Mouse (Mus musculus) right cerebral cortex, postnatal 10 days (tissue): ENCODE measurements around the gene Kdm2a.
A peak's percentile ranks its signal among the peaks of the same experiment; 100 is the strongest.

Experiments used
- DNase-seq, 2 experiments: peaks; one replicate each; pipeline ENCODE4 v3.0.0; 2021; ENCODE audit warnings: low spot score in 2 of 2

Gene Kdm2a

DNA sequence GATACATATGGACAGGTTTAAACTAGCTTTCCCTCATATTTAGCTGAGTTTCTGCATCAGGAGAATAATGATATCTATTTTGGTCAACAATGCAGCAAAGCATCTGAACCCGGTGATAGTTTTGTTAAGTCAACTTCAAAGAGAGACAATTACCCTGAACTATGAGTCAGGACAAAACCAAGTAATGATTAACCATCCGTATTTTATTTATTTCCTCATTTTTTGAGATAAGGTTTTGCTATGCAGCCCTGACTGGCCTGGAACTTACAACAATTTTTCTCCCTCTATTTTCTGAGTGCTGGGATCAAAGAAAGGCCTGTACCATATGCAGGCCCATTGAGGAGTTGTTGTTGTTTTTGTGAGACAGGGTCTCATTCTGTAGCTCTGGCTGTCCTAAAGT is 67.5 kb downstream of the Kdm2a start:
- DNase-seq = no peak

GRCm38 (mm10) chr19:4328737-4329304 is 69.3 kb downstream of the Kdm2a start:
- DNase-seq = no peak

DNA sequence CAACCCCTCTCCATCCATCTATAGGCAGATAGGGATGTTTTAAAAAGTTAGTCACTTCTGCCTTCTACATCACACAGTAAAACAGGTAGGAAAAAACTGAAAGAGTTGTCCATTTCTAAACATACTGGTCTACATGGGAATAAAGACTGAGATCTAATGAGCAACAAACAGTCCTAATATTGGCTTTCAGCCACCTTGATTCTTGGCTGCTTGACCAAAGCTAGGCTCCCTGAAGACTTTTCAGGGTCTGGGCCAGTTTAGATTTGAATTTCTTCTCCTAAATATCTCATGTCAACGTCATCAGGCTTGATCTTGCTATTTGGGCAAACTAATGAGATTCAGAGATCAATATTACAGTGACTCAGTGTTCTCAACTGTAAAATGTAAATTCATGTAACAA is 71.2 kb downstream of the Kdm2a start:
- no peak for DNase-seq

DNA sequence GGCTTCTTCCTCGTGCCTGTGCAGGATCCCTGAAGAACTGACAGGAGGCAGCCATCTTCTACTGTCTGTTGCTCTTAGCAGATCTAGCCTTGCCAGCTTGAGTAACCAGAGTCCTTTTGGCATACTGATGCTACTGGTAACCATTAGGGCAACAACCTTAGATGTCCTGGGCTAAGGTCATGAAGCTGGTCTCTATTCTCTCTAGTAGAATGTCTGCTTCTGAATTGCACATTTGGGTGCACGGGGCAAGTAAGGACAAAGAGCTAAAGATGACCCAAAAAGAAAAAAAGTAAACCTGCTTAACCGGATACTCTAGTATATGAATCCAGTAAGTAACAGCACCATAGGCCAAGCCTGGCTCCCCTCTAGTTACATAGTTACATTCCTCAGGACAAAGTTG is 72.0 kb downstream of the Kdm2a start:
- DNase-seq = no peak

GRCm38 (mm10) chr19:4322134-4322533 is 76.0 kb downstream of the Kdm2a start:
- DNase-seq = no peak

DNA sequence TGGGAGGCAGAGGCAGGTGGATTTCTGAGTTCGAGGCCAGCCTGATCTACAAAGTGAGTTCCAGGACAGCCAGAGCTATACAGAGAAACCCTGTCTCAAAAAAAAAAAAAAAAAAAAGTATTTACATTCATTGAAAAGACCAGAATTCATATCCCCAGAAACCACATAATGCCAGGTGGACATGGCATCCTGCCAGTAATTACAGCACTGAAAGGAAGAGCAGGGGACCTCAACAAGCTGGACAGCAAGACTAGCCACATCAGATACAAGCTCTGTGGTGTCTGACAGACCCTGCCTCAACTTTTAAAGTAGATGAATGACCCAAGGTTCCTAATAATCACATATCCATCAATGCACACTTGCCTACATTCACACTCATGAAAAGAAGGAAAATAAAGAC is 76.5 kb downstream of the Kdm2a start:
- DNase-seq = no peak

GRCm38 (mm10) chr19:4319272-4319671 is 78.8 kb downstream of the Kdm2a start:
- DNase-seq = no peak

DNA sequence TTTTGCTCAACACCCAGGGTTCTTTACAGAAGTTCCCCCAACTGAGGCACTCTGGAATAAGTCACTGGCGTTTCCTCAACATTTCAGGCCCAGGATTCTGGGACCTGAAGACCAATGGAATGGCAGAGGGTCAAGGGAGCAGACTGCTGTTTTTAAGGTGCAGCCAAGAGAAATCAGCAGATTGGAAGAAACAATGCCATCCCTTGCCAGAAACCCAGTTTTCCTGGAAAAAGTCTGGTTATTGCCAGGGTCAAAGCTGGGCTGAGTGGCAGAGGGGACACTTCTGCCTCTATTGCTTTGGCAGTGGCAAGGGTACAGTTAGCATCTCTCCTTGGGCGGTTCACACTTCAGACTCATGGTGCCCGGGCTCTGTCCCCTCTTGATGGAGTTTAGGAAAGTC is 80.9 kb downstream of the Kdm2a start:
- no peak for DNase-seq

- DNase-seq = no peak
These were observed 82.7 kb downstream of the Kdm2a start for GRCm38 (mm10) chr19:4315223-4315944.

DNA sequence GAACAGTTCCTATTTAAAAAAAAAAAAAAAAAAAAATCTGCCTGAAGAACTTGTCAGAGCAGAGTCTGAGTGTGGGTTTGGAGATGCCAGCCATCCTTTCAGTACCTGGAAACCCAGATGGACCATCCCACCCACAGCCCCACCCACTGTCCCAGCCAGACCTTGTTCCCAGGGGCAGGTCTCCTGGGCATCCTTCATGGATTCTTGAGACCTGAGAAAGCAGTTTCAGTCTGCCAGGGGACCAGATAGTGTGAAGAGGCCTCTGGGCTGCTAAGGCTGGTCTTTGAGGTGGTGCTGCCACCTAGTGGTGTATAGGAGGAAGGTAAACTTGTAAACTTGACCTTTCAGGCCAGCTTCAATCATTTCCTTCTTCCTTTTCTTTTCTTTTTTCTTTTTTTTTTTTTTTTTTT is 88.3 kb downstream of the Kdm2a start:
- DNase-seq = peak in 1 of 2 experiments; percentile 68

DNA sequence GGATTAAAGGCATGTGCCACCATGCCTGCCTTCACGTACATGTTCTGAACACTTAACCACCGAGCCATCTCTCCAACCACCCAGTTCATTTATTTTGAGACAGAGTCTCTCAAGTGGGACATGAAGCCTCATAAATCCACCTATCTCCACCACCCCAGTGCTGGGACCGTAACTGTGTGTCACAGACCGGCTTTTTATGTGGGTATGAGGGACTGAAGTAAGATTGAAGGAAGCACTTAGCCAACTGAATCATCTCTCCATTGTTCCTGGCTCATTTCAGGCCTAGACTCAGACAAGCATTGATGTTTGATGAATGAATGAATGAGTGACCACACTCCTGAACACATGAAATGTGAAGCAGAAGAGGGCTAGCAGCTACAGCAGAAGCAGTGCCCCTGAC is 88.8 kb downstream of the Kdm2a start:
- no peak for DNase-seq

- peak; percentile 76 to 83 for DNase-seq
These were observed 91.9 kb downstream of the Kdm2a start, which contains the start of gene Grk2 for GRCm38 (mm10) chr19:4306190-4306577. Grk2 (minus strand) TSS chr19:4306222.

GRCm38 (mm10) chr19:4305491-4306189 is 92.4 kb downstream of the Kdm2a start:
- DNase-seq = peak in 1 of 2 experiments; percentile 47

DNA sequence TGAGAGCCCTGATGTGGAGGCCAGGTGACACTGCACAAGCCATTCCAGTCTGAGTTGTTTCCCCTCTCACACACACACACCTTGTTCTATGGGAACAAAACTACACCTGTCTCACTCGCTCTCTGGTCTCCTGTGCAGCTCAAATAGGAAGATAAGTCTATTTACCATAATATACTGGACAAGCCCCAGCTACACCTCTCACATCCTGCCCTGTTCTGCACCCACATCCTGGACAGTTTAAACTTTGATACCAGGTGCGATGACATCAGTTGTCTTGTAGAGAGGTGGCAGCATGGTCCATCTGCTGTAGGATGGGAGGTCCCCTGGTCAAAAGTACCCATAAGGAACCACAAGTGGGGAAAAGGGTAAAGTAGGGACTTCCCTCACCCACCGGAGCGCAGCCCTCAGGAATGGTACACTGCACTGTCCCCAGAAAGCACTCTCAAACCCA is 93.2 kb downstream of the Kdm2a start:
- no peak for DNase-seq

DNA sequence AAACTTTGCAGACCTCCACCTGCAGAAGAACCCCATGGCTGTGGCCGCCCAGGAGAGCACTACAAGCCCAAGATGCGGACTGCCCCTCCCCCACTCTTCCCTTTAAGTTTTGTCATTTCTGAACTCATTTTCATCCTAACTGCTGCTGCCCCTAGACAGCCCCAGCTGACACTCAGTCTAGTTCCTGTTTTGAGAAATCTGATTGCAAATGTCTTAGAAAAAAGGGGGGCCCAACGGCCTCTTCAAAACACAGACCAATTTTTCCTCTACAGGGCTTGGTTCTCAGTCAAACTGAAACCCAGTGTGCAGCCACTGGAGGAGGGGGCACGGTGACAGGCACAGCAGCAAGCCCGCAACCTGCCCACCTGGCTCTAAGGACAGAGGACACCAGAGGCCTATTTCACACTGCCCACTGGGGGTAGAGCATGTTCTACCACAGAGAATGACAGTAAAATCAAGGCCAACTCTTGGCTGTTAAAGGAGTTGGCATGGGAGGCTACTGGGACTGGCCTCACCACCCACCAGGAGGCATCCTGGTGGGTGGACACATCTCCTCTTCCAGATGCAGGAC is 93.7 kb downstream of the Kdm2a start:
- DNase-seq = no peak

DNA sequence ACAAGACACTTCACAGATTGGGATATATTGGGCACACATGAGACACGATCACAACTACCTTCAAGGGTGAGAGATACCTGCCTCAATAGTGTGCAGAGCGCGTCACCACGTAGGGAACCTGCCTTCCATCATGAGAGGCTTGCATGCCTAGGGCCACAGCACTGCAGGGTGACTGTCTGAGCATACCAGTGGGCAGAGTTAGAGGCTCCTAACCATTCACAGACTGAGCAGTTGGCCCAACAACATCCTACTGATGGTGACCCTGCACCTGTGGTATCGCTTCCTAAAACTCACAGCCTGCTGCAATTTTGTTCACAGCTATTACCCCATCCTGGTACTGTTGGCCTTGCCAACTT is 94.5 kb downstream of the Kdm2a start:
- no peak for DNase-seq

DNA sequence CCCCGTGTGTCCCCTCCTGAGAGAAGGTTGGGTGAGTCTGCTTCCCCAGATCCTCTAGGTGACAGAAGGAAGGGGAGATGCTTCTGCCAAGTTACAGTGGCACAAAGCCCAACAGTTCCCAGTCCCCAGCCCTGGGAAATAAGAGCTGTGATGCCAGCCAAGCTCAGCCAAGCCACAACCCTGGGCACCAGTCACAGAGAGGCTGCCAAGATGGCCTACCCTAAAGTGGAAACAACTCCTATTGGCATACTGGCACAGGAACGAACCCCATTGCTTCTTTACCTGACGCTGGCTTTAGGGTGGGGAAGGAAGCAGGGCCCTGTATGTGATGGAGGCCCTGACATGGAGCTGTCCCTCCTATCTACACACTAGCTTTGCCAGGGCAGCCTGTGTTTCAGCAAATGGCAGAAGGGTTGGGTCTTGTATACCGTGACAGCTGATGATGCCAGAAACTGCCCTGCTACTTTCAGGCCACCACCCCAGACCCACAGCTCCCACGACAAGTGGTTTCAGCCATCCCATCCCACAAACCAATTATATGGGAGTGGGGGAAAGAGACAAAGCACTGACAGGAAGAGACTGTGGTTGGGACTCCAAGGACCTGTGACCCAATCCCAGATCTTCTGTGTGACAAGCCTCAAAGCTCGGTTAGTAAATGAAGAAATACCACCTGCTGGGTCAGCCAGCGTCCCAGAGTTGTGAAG is 95.0 kb downstream of the Kdm2a start:
- peak; percentile 80 to 81 for DNase-seq

GRCm38 (mm10) chr19:4301735-4302651 is 96.1 kb downstream of the Kdm2a start:
- peak; percentile 70 to 72 for DNase-seq

GRCm38 (mm10) chr19:4300852-4301734 is 97.0 kb downstream of the Kdm2a start:
- peak in 1 of 2 experiments; percentile 28 for DNase-seq

- DNase-seq = no peak
These were observed 97.8 kb downstream of the Kdm2a start for GRCm38 (mm10) chr19:4300271-4300704.
